Mouse (Mus musculus) lung, postnatal 10 days (tissue): ENCODE results near the gene Asap3.

Source experiments
- DNase-seq: peaks from one replicate; pipeline ENCODE4 v3.0.0; 2021

Gene Asap3

DNA sequence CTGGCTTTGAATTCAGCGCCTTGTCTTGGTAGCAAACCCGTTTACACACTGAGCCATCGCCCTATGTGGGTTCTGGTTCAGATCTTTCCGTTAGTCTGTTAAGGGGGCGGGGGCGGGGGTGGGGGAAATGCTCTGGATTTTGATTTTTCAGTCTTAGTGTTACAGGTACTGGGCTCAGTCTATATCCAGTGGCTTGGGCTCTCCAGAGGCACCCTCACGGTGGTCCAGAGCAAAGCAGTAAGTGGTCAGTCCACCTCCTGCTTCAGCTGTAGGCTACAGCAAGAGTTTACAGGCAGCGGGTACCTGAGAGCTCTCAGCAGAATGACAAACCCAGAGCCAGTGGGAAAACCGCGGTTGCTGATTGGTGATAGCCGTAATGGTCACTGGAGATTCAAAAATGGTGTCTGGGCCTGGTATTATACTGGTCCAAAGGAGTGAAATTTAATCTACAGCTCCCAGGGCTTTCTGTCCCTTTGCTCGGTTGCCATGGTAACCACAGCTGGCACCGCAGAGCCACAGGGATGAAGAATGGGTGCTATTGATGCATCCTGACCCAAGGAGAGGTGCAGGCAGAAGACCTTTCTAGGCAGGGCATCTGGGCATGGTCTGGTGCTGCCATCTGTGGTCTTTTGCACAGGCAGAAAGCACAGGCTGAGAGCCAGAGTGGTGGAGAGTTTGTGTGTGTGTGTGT, 17.5 kb downstream of the Asap3 start:
- no peak for DNase-seq

DNA sequence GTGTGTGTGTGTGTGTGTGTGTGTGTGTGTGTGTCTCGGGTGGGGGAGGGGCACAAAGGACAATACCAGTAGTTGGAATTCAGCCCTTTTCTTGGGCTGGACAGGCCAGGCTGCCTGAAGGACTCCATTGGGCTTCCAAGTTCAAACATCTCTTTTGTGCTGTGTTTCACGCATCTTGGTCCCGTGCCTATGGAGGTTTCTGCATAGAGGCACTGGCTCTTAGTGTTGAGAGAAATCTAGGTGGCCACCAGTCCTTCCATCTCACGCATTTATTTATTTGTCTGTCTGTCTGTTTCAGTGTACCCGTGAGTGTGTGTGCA, 18.0 kb downstream of the Asap3 start:
- peak; percentile 38 for DNase-seq

- no peak for DNase-seq
These were observed 18.7 kb downstream of the Asap3 start for GRCm38 (mm10) chr4:136224677-136225460.

DNA sequence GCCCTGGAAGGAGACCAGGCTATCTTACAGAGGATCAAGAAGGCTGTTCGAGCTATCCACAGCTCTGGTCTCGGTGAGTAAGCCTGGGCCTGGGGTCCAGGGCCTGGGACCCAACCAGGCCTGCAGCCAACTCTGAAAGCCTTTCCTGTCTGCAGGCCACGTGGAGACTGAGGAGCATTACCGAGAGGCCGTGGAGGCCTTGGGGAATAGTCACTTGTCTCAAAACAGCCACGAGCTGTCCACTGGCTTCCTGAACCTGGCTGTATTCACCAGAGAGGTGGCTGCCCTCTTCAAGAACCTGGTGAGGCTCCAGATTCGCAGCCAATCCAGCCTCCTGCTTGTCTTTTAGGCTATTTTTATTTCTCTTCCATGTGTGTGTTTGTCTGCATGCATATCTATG, 21.2 kb downstream of the Asap3 start:
- no peak for DNase-seq

- DNase-seq = peak; percentile 31
These were observed 22.5 kb downstream of the Asap3 start for GRCm38 (mm10) chr4:136228640-136229039.

DNA sequence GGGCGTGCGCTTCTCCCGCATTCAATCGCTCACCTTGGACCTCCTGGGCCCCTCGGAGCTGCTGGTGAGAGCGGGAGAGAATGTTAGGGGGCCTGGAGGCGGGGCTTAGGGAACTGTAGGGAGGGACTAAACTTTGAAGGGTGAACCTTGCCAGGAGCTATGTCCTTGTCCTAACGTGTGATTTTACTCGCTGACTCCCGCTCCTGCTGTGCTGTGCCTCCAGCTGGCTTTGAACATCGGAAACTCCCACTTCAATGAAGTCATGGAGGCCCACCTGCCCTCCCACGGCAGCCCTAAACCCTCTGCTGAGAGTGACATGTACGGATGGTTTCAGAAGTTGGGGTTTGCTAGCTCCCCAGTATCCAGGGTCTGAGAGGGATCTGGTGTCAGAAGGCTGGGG, 32.5 kb downstream of the Asap3 start:
- no peak for DNase-seq

- no peak for DNase-seq
These were observed 32.9 kb downstream of the Asap3 start for GRCm38 (mm10) chr4:136239111-136239510.

GRCm38 (mm10) chr4:136239622-136240021, 33.5 kb downstream of the Asap3 start:
- DNase-seq = peak; percentile 90

GRCm38 (mm10) chr4:136240123-136240522, 34.0 kb downstream of the Asap3 start:
- DNase-seq = no peak

DNA sequence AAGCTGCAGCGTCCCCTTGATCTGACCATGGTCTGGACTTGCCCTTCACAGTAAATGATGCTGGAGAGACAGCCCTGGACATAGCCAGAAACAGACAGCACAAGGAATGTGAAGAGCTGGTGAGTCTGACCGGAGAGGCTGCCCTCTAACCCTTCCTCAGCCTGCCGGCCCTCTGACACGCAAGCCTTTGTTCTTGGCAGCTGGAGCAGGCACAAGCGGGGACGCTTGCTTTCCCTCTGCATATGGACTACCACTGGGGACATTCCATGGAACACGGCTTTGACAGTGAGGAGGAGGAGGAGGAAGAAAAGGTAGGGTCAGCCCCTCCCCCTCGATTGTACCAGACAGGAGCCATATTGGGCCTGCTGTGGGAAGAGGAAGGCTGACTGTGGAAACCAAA, 34.8 kb downstream of the Asap3 start:
- DNase-seq = no peak

DNA sequence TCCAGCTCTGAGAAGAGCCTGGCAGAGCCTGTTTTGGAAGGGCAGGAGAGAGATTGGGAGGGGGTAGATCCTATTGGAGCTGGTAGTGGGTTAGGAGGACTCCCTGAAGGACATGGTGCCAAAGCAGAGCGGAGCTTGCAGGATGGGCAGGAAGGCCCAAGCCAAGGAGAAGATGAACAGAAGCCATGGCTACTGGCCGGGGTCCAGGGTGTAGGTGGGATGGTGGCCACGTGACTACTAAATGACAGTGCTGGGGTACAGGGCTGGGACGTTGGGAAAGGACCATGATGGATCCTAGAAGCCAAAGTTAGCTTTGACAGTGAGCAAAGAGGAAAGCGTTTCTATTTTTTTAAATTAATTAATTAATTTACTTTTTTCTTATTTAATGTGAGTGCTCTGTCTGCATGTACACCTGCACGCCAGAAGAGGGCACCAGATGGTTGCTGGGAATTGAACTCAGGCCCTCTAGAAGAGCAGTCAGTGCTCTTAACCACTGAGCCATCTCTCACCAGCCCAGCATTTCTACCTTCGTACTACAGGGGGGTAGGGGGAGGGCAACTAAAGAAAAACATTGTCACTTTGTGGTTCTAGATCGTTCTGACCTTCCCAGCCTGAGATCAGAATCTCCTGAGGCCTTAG, 36.0 kb downstream of the Asap3 start:
- DNase-seq = peak; percentile 65

DNA sequence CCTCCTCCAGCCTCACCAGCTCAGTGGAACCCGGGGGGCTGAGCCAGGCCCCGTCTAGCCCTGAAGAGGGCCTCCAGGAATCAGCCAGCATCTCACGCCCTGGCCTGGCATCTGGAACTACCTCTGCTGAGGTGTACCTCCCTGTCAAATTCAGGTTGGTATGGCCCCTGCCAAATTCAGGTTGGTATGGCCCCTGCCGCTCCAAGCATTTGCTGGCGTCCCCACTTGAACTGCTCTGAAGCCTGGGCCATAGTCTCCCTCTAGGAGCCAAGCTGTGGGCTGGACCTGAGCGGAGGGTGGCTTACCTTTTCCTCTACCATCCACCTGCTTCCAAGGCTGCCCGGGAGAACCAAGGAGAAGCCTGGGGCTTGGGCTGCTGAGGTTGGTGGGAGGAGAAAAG, 36.6 kb downstream of the Asap3 start:
- DNase-seq = no peak

- DNase-seq = no peak
These were observed 38.0 kb downstream of the Asap3 start for GRCm38 (mm10) chr4:136244208-136244607.

DNA sequence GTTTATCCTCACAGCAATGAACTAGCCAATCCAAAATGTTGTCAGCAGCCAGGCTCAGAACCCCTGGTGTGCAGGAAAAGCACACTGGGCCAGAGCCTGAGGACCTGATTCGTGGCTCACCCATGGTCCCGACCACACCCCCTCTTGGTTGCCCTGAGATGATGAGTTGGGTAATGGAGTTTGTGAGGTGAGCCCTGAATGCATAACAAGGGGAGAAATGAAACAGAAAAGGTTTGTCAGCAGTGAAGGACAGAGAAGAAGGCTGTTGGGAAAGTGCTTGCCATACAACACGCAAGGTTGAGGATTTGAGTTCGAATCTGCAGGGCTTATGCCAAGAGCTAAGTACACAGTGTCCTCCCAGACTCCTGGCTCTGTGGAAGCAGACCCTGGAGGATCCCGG, 39.5 kb downstream of the Asap3 start:
- no peak for DNase-seq

DNA sequence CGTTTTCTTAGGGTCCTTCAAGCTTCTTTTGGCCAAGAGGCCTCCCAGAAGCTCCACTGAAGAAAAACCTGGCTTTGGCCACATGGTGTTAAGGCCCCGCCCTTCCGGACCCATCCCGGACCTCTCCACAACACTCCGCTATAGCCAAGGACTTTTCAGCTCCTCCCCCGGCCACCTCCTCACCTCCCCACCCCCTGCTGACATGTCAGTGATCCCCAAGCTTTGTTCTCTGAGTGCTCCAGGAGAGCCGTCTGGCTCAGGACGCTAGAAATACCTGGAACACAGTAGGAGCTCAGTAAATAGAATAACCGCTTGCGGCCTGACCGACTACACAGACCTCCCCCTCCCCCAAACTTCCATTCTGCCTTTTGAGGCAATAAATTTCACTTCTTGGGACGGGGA, 40.4 kb downstream of the Asap3 start:
- DNase-seq = peak; percentile 33

DNA sequence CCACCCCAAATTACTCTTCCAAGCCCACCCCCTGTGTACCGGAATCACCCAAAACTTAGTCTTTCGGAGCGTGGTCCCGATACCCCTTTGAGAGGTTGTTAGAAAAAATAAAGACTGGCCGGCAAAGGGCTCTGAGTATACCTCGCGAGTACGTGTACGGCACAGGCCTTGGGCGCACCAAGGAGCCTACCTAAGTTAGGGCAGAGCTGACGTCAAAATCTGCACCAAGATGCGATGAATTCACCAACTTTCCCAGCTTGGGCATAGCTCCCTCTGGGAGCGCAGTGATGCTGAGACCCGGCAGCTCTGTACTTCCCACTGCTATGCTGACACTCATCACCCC, 41.2 kb downstream of the Asap3 start:
- DNase-seq = no peak

DNA sequence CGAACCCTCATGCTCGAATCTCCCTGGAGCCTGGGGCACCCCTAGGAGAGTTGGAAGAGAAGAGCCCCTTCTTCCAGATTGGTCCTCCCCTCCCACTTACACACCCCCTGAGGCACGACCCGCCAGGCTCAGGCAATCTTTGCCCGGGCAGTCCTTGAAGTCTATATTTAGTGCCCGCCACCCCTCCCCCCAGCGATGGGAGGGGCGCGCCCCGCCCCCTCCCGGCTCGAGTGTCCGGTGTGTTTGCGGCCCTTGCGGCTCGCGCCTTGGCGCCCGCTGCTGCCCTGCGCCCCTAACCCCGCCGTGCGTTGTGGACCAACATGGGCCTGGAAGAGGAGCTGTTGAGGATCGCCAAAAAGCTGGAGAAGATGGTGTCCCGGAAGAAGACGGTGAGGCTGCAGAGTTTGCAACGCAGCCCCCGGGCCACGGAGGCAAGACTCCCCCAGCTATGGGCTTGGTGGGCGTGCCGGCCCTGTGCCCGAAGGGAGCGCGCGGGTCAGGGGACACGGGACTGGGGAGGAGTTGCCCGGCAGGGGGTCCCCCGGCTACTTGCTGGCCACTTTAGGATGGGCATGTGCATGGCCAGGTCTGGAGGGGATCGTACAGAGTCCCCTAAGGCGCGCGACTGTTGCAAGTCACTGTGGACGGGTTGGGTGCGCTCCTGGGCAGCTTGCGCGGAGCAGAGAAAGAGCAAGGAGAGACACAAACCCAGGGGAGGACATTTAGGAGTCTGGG, 41.7 kb downstream of the Asap3 start, which contains the start of gene Tcea3:
Gene Tcea3, plus strand, starts transcription at position 1 of the 735 bp plus-strand sequence.
- peak; percentile 68 for DNase-seq

GRCm38 (mm10) chr4:136248464-136249331, 42.5 kb downstream of the Asap3 start:
- DNase-seq = peak; percentile 32

GRCm38 (mm10) chr4:136249332-136249647, 43.1 kb downstream of the Asap3 start:
- DNase-seq = no peak

DNA sequence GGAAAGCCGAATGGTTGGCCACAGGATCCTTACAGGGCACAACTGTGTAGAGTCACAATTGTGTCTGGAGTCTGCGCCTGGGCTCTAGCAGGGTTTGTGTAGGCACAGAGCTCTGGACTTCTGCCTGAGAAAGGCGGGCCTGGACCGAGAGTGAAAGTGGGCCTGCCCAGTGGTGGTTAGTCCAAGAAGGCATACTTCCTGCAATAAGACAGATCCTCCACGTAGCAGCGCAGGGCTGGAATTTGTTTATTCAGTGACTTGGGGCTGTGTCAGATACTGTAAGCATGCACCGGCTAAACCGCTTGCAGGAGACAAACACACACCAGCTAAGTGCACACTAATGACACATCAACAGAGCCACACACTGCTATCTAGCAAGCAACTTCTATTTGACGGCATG, 43.6 kb downstream of the Asap3 start:
- DNase-seq = peak; percentile 90

DNA sequence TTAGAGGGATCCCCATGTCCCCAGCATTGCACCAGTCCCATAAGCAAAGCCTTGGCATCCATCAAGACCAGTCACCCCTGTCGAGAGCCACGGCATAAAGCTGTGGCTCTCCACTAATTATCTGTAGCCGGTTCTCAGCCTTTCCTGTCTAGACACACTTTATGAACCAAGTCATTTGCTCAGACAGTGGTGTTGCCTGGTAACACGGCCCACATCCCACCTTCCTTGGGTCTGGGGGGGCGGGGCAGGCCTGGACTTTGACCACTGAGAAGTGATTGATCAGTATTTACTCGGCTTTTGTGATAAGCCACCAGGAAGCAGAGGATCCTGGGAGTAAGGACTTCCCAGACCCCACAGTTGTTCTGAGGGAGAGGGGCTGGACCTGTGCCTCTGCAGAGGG, 49.8 kb downstream of the Asap3 start:
- DNase-seq = no peak

DNA sequence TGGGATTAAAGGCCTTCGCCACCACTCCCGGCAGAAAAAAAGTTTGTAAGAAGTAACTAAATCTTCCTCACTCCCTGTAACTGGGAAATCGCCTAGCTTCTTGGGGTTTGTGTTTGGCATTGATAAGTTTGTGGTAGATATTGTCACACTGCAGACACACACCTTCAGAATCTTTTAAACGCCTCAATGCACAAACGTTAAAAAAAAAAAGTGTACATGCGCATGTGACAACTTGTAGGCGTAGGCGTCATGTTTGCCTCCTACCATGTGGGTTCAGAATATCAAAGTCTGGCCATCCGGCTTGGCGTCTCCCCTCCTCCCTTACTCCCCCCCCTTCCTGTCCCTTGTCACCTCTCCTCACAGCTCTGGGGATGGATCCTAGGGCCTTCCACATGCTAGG, 50.5 kb downstream of the Asap3 start:
- DNase-seq = no peak

DNA sequence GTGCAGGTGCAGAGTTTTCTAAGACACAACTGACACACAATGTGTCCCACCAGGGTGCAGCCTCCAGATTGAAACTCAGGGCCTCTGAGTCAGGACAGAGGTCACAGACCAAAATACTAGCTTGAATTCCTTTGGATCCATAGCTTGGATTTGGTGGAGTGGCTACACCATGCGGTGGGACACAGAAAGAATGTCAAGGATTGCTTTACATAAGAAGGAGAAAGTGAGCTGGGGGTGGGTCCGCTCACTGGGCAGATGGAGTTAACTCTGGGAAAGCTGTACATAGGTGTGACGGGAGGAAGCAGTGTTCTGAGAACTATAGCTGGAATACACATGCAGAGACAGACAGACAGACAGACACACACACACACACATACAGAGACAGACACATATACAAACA, 53.8 kb downstream of the Asap3 start:
- DNase-seq = no peak
